Mouse (Mus musculus) telencephalon, adult 2 months (tissue): ENCODE data around the gene Cyp3a44.
"Not testable (repeated sequence)": the region's sequence is repeated elsewhere in the genome, so short reads cannot be mapped to it uniquely, and the experiment has no call there.

Experiments used
- DNase-seq: peaks from one replicate; pipeline ENCODE4 v3.0.0-alpha.2; 2011; ENCODE audit warnings: low read depth, low spot score

The Cyp3a44 gene

GRCm38 (mm10) chr5:145805796-145806195, at the start of gene Cyp3a44:
Gene Cyp3a44, minus strand, starts transcription at chr5:145805874.
- not testable (repeated sequence) for DNase-seq

- DNase-seq, result not testable (repeated sequence)
Measured at GRCm38 (mm10) chr5:145800229-145800628, 5.4 kb downstream of the Cyp3a44 start.

- not testable (repeated sequence) for DNase-seq
Measured at GRCm38 (mm10) chr5:145793232-145793631, 12.4 kb downstream of the Cyp3a44 start.

- DNase-seq, result not testable (repeated sequence)
Measured at GRCm38 (mm10) chr5:145737512-145737911, 68.2 kb downstream of the Cyp3a44 start.
